ENCODE assay signal across 20 mouse cellular contexts in the genomic region with DNA sequence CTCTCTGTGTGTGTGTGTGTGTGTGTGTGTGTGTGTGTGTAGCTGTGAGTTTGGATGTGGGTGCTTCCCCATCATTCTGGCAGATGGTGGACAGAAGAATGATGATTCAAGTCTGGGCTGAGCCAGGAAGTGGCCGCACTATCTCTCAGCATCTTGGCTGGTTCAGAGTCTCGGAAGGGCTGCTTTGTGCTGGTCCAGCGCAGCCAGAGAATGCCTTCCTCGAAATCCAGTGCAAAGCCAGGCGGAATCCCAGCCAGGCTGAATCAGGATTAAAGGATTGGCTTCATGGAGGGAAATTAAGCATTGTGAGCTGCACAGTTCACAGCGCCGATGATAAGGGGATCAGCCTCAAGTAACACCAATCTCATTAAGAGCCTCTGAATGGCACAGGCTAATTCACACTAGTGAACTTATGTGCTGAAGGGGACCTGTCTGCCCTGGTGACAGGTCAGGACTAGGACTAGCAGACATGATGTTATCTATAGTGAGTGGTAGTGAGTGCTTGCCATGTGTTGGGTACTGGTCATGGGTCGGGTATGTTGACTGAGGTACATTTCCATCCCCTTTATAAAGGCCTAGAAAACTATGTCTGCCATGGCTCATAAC. TPM values are rescaled to one million over a fixed set of nuclear protein-coding genes. Genes with fewer than 3 reads are reported as not detected.
A peak's percentile ranks its signal among the peaks of the same experiment; 100 is the strongest.
DNase-seq lines count a peak whose midpoint lies in the region; ATAC-seq lines count a peak whose summit lies in the region.
"Had no signal": no experiment of that assay in that cellular context is flagged by ENCODE, and none has a peak within 500 bp of the region (broad histone marks: within the 10 kb centered on the region; RNA-seq: fewer than 3 reads in every experiment).

No protein-coding gene starts in this region.

- WGBS in forebrain, embryonic 10.5 days, result 24% methylated on average over 8 of the region's 8 CpGs
- 21% methylated on average over 8 of the region's 8 CpGs for WGBS in forebrain, embryonic 12.5 days
- 25% methylated on average over 8 of the region's 8 CpGs for WGBS in midbrain, embryonic 15.5 days
- 54% methylated on average over 8 of the region's 8 CpGs for whole genome bisulfite sequencing in liver, embryonic 12.5 days (ENCODE audit: insufficient replicate concordance)

- H3K36me3 ChIP-seq in forebrain, embryonic 10.5 days (replicated peaks), result peaks cover 42% of the 10 kb centered on the region
- H3K36me3 ChIP-seq in forebrain, embryonic 12.5 days (replicated peaks), result peaks cover 22% of the 10 kb centered on the region
- peaks cover 13% of the 10 kb centered on the region; the same call in 1 of the 2 replicates for H3K36me3 ChIP-seq in midbrain, embryonic 15.5 days (replicated peaks)
- H3K36me3 ChIP-seq in liver, embryonic 12.5 days, result peaks cover 13% of the 10 kb centered on the region

- intact Hi-C loops in heart, postnatal 10 days (cut with DNase I), result no loop called here

- peaks cover 8% of the 10 kb centered on the region; the same call in 1 of the 2 replicates for H3K9me3 ChIP-seq in forebrain, embryonic 10.5 days
- 0 out of 2 replicates have a peak, but pooled peaks cover 3% of the 10 kb centered on the region for H3K9me3 ChIP-seq in forebrain, embryonic 12.5 days
- no peaks in the 10 kb centered on the region for H3K9me3 ChIP-seq in midbrain, embryonic 15.5 days
- no peaks in the 10 kb centered on the region for H3K9me3 ChIP-seq in liver, embryonic 12.5 days (replicated peaks)
- H3K9me3 ChIP-seq: hindbrain, embryonic 15.5 days; stomach, embryonic 15.5 days had no signal

- no peak overlapping the region for H3K9ac ChIP-seq in forebrain, embryonic 12.5 days
- H3K9ac ChIP-seq in midbrain, embryonic 15.5 days, result no peak overlapping the region
- H3K9ac ChIP-seq in liver, embryonic 12.5 days, result no peak overlapping the region
- H3K9ac ChIP-seq: hindbrain, embryonic 15.5 days; stomach, embryonic 15.5 days had no signal

- peak; percentile 30 for DNase-seq in forebrain, embryonic 10.5 days (ENCODE audit: extremely low spot score, low spot score)
- DNase-seq in right cerebral cortex, adult 2 months (ENCODE audit: low spot score in 2 of 2), result peak; percentile 15 to 20
- no peak for DNase-seq in right cerebral cortex, postnatal 36 days (ENCODE audit: low spot score in 2 of 2)
- no peak for DNase-seq in heart, postnatal 10 days
- no peak for DNase-seq in liver
- DNase-seq: cerebellum, adult 18-20 months; heart, adult 18-20 months; kidney, adult 18-20 months; kidney, postnatal 14 days; layer of hippocampus, adult 9-11 months; spleen, adult 18-20 months; thymus, postnatal 4 days had no signal

- no peaks in the 10 kb centered on the region for H3K27me3 ChIP-seq in forebrain, embryonic 10.5 days (ENCODE audit: poor library complexity, severe bottlenecking)
- H3K27me3 ChIP-seq in forebrain, embryonic 12.5 days, result no peaks in the 10 kb centered on the region
- no peaks in the 10 kb centered on the region for H3K27me3 ChIP-seq in midbrain, embryonic 15.5 days (replicated peaks)
- no peaks in the 10 kb centered on the region for H3K27me3 ChIP-seq in liver, embryonic 12.5 days (replicated peaks)
- H3K27me3 ChIP-seq: hindbrain, embryonic 15.5 days; stomach, embryonic 15.5 days had no signal

- H3K4me1 ChIP-seq in forebrain, embryonic 10.5 days, result peaks cover 11% of the 10 kb centered on the region
- peaks cover 5% of the 10 kb centered on the region; the same call in 1 of the 2 replicates for H3K4me1 ChIP-seq in forebrain, embryonic 12.5 days
- H3K4me1 ChIP-seq in midbrain, embryonic 15.5 days, result no peaks in the 10 kb centered on the region
- H3K4me1 ChIP-seq in liver, embryonic 12.5 days, result no peaks in the 10 kb centered on the region
- H3K4me1 ChIP-seq: hindbrain, embryonic 15.5 days; stomach, embryonic 15.5 days had no signal

- no peak overlapping the region for H3K4me2 ChIP-seq in forebrain, embryonic 12.5 days
- no peak overlapping the region for H3K4me2 ChIP-seq in midbrain, embryonic 15.5 days
- H3K4me2 ChIP-seq in liver, embryonic 12.5 days, result no peak overlapping the region
- H3K4me2 ChIP-seq: hindbrain, embryonic 15.5 days; liver, embryonic 11.5 days; stomach, embryonic 15.5 days had no signal

- no peak overlapping the region for H3K27ac ChIP-seq in forebrain, embryonic 10.5 days
- no peak overlapping the region for H3K27ac ChIP-seq in forebrain, embryonic 12.5 days
- peak overlapping the region; percentile 40; the same call in 1 of the 2 replicates for H3K27ac ChIP-seq in midbrain, embryonic 15.5 days
- no peak overlapping the region for H3K27ac ChIP-seq in liver, embryonic 12.5 days
- H3K27ac ChIP-seq: hindbrain, embryonic 15.5 days; stomach, embryonic 15.5 days had no signal

- no peak overlapping the region for H3K4me3 ChIP-seq in forebrain, embryonic 10.5 days
- H3K4me3 ChIP-seq in forebrain, embryonic 12.5 days (replicated peaks), result no peak overlapping the region
- no peak overlapping the region for H3K4me3 ChIP-seq in midbrain, embryonic 15.5 days
- H3K4me3 ChIP-seq in liver, embryonic 12.5 days, result no peak overlapping the region
- H3K4me3 ChIP-seq: hindbrain, embryonic 15.5 days; stomach, embryonic 15.5 days had no signal

- no peak for ATAC-seq in forebrain, embryonic 12.5 days (ENCODE audit: low FRiP score)
- peak; percentile 65; the same call in 1 of the 2 replicates for ATAC-seq in midbrain, embryonic 15.5 days (replicated peaks)
- no peak for ATAC-seq in liver, embryonic 12.5 days

RNA-seq across cellular contexts. Expression of gene Ambp, which starts 29.6 kb away (rescaled TPM):
- not detected in 2 replicates for polyA plus RNA-seq in forebrain, embryonic 10.5 days (2016; fragmentation: Nextera tagmentation; extraction: Ambion mirVana)
- polyA plus RNA-seq in forebrain, embryonic 12.5 days (2016; fragmentation: Nextera tagmentation; extraction: Ambion mirVana), result not detected in 2 replicates
- 0.26 and 2.8 TPM in 2 replicates for polyA plus RNA-seq in midbrain, embryonic 15.5 days (2015; fragmentation: Nextera tagmentation; extraction: Ambion mirVana)
- not detected for total RNA-seq in heart, postnatal 10 days (2021)
- polyA plus RNA-seq in liver, embryonic 12.5 days (2016; fragmentation: Nextera tagmentation; extraction: Ambion mirVana), result 586 and 615 TPM in 2 replicates
- total RNA-seq: heart, adult 18-20 months; left cerebral cortex, postnatal 25 days; megakaryocyte, adult 5-6 weeks had no signal

RNA-seq across cellular contexts. Expression of gene Kif12, which starts 47.0 kb away (rescaled TPM):
- polyA plus RNA-seq in forebrain, embryonic 10.5 days (2016; fragmentation: Nextera tagmentation; extraction: Ambion mirVana), result not detected in 2 replicates
- not detected in 2 replicates for polyA plus RNA-seq in forebrain, embryonic 12.5 days (2016; fragmentation: Nextera tagmentation; extraction: Ambion mirVana)
- 0.06 and 0.14 TPM in 2 replicates for polyA plus RNA-seq in midbrain, embryonic 15.5 days (2015; fragmentation: Nextera tagmentation; extraction: Ambion mirVana)
- total RNA-seq in heart, postnatal 10 days (2021), result not detected
- 7.1 and 7.2 TPM in 2 replicates for polyA plus RNA-seq in liver, embryonic 12.5 days (2016; fragmentation: Nextera tagmentation; extraction: Ambion mirVana)
- total RNA-seq: heart, adult 18-20 months; left cerebral cortex, postnatal 25 days; megakaryocyte, adult 5-6 weeks had no signal

Comparison
In these comparisons a context has a peak if more than half of its experiments do, and no peak if none do; other contexts are left out.
1. DNase-seq: peak in forebrain, embryonic 10.5 days (single experiment) and right cerebral cortex, adult 2 months (2 of 2); none in right cerebral cortex, postnatal 36 days (0 of 2), heart, postnatal 10 days (0 of 2) and liver (single experiment).
2. RNA of gene Ambp, which starts 29.6 kb away (polyA plus RNA-seq): 586 to 615 TPM in liver, embryonic 12.5 days; 0.26 to 2.8 TPM in midbrain, embryonic 15.5 days, not detected in forebrain, embryonic 12.5 days and not detected in forebrain, embryonic 10.5 days; every median in the first group is over 100 times any median in the second.